Mouse (Mus musculus) kidney, postnatal 0 days (tissue): Measurements from ENCODE around the gene CN725425. TPM values are rescaled to one million over a fixed set of nuclear protein-coding genes. Genes with fewer than 3 reads are reported as not detected.
A peak's percentile ranks its signal among the peaks of the same experiment; 100 is the strongest.

Experiments used
- ATAC-seq: fragments of 200-750 bp; cut with Nextera tagmentation; replicated peaks from 2 replicates; pipeline ENCODE4 v1.8.0; 2017; ENCODE audit warnings: low read depth, moderate number of reproducible peaks, moderate TSS enrichment, moderate library complexity; ENCODE audit not compliant: low FRiP score
- DNase-seq: peaks from one replicate; pipeline ENCODE4 v3.0.0-alpha.2; 2016; ENCODE audit warnings: low spot score
- H3K27ac ChIP-seq: fragments of 300-500 bp; sonication (generic); 2 replicates; pipeline ENCODE4 v1.5.1; 2014; ENCODE audit warnings: mild to moderate bottlenecking
- H3K27me3 ChIP-seq: fragments of 300-500 bp; sonication (generic); 2 replicates; pipeline ENCODE4 v1.6.1; 2014; ENCODE audit warnings: low read length, mixed read lengths; ENCODE audit not compliant: insufficient read depth
- H3K36me3 ChIP-seq: fragments of 300-500 bp; sonication (generic); 2 replicates; pipeline ENCODE4 v1.6.1; 2014; ENCODE audit warnings: low read length, mixed read lengths; ENCODE audit not compliant: insufficient read depth
- H3K4me1 ChIP-seq: fragments of 300-500 bp; sonication (generic); replicated peaks from 2 replicates; pipeline ENCODE4 v1.6.1; 2014; ENCODE audit warnings: antibody characterized with exemption, low read length, mixed read lengths; ENCODE audit not compliant: insufficient read depth
- H3K4me2 ChIP-seq: fragments of 300-500 bp; sonication (generic); 2 replicates; pipeline ENCODE4 v1.6.1; 2014; ENCODE audit warnings: mild to moderate bottlenecking, low read length, moderate library complexity, mixed read lengths
- H3K4me3 ChIP-seq: fragments of 300-500 bp; sonication (generic); replicated peaks from 2 replicates; pipeline ENCODE4 v1.5.1; 2014; ENCODE audit warnings: low read depth, low read length
- H3K9ac ChIP-seq: fragments of 300-500 bp; sonication (generic); 2 replicates; pipeline ENCODE4 v1.6.1; 2014; ENCODE audit warnings: low read depth, low read length
- H3K9me3 ChIP-seq: fragments of 300-500 bp; sonication (generic); replicated peaks from 2 replicates; pipeline ENCODE4 v1.6.1; 2016; ENCODE audit warnings: low read length, inconsistent platforms, mixed read lengths
- CTCF ChIP-seq: IDR thresholded peaks from 2 replicates; pipeline ENCODE4 v1.5.1; 2016; ENCODE audit warnings: antibody characterized with exemption, low read depth, mild to moderate bottlenecking, moderate library complexity
- WGBS: fragments of 180-500 bp; shearing (Covaris S2); extraction: QIAGEN DNeasy Blood & Tissue Kit; methylation state at CpG from one replicate; pipeline ENCODE4 v1.1.7; 2014; 5-methylcytosine and 5-hydroxymethylcytosine counted together
- polyA plus RNA-seq: library from polyadenylated mRNA; unstranded; fragments of >200 nt; fragmentation: Nextera tagmentation; extraction: Ambion mirVana; gene quantifications from 2 replicates; pipeline ENCODE4 v1.2.1, GENCODE M21; 2015

The CN725425 gene
- not detected in 2 replicates for polyA plus RNA-seq

DNA sequence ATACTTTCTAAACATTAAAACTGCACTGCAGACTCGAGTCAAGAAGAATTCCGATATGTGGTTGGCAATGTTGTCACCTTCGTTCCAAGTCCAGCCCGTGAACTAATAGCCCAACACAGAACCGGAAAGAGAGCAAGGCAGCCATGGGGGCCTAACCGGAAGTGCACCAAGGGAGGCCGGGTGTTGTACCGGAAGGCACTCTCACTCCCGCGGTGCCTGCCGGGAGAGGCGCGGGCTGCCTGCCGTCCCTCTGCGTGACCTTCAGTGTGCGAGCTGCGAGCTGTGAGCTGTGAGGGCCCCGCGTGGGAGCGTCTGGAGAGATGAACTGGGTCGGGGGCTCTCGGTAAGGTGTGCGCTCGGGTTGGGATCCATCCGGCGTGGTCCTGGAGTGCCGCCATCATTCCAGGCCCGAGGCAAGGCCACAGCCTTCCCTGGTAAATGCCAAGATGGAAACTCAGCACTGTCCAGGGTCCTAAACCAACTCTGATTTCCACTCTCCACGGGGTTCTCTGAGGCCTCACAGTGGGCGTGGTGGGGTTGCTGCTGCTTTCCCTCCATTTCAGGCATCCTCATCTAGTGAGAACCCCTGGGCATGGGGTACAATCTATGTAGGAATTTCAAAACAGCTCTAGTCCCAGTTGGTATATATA, at the start of gene CN725425:
Gene CN725425 (plus strand): TSS at position 239 of the 650 bp plus-strand sequence.
- ATAC-seq (no peak), DNase-seq (no peak)
- no peaks in the 10 kb centered on the region for H3K9me3 ChIP-seq
- H3K27ac ChIP-seq = no peak within 1 kb of the TSS
- H3K4me2 ChIP-seq = no peak within 1 kb of the TSS
- no peak within 1 kb of the TSS for H3K9ac ChIP-seq
- no peak for TF ChIP-seq CTCF
- no peaks in the 10 kb centered on the region for H3K27me3 ChIP-seq
- H3K4me1 ChIP-seq = no peaks in the 10 kb centered on the region
- H3K4me3 ChIP-seq = no peak within 1 kb of the TSS
- 93% methylated on average over 30 of the region's 30 CpGs for WGBS
- H3K36me3 ChIP-seq = no peaks in the 10 kb centered on the region

DNA sequence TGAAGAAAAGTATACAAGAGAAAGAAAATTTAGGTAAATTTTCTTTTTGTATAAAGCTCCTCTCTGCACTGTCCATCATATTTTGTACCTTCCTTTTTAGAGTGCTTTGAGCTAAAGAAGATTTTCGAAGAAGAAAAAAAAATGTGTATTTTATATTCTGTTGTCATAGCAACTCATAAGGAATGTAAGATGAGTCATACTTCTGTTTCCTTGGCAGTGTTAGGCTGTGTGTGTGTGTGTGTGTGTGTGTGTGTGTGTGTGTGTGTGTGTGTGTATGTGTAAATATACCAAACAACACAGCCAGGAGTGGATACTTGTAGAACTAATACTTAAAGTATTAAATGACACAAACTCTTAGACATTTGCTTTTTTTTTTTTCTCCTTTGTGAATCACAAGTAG, 46.7 kb upstream of the CN725425 start:
- no peak overlapping the region for H3K9ac ChIP-seq
- H3K4me3 ChIP-seq = no peak overlapping the region
- H3K36me3 ChIP-seq = no peaks in the 10 kb centered on the region
- TF ChIP-seq CTCF = no peak
- no peak overlapping the region for H3K27ac ChIP-seq
- 44% methylated on average over 1 of the region's 1 CpGs for WGBS
- H3K9me3 ChIP-seq = no peaks in the 10 kb centered on the region
- no peaks in the 10 kb centered on the region for H3K27me3 ChIP-seq
- no peak overlapping the region for H3K4me2 ChIP-seq
- no peak for ATAC-seq
- H3K4me1 ChIP-seq = no peaks in the 10 kb centered on the region
- peak; percentile 28 for DNase-seq

DNA sequence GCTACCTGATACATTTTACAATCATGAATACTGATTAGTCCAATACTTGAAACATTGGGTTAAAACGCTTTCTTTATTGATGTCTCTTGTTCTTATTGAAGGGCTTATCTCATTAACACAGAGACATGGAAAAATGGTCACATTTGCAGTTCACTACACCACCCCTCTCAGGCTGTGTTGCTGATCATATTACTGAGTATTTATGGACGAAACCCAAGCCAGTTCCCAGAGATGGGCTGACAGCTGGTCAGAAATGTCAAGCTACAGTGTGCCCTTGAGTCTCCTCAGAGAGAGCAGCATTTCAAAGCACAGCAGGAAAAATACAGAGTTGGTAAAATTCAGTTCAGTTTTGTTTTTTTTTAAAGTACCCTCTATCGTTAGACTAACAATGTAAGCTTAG, 46.0 kb upstream of the CN725425 start:
- ATAC-seq = no peak
- Histone ChIP-seq H3K9me3 (no peaks in the 10 kb centered on the region), H3K27ac (no peak overlapping the region), H3K4me3 (no peak overlapping the region), H3K36me3 (no peaks in the 10 kb centered on the region), H3K9ac (no peak overlapping the region), H3K4me1 (no peaks in the 10 kb centered on the region), H3K27me3 (no peaks in the 10 kb centered on the region), H3K4me2 (no peak overlapping the region)
- no peak for DNase-seq
- no peak for TF ChIP-seq CTCF
- 57% methylated on average over 3 of the region's 3 CpGs for WGBS

DNA sequence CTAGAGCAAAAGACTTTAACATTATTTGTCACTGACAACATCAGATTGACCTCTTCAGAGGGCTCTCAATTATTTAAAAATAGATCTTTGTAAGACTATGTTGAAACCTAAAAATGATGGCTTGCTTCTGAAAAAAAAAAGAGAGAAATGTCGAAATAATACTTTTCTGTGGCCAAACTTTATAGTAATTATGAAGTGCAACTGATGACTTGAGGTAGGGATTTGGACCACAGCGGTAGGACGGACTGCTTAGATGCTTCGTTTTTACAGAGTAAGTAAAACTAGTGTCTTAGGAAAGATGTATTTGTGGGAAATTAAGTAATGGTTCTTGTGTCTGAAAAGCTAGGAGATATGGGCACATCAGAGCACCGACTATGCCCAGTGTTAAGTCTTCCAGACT, 38.1 kb upstream of the CN725425 start:
- Histone ChIP-seq H3K27me3 (no peaks in the 10 kb centered on the region), H3K4me1 (no peaks in the 10 kb centered on the region), H3K9ac (no peak overlapping the region), H3K27ac (no peak overlapping the region), H3K4me2 (no peak overlapping the region), H3K9me3 (no peaks in the 10 kb centered on the region), H3K4me3 (no peak overlapping the region), H3K36me3 (no peaks in the 10 kb centered on the region)
- DNase-seq (no peak), ATAC-seq (no peak)
- 89% methylated on average over 5 of the region's 5 CpGs for WGBS
- no peak for TF ChIP-seq CTCF

DNA sequence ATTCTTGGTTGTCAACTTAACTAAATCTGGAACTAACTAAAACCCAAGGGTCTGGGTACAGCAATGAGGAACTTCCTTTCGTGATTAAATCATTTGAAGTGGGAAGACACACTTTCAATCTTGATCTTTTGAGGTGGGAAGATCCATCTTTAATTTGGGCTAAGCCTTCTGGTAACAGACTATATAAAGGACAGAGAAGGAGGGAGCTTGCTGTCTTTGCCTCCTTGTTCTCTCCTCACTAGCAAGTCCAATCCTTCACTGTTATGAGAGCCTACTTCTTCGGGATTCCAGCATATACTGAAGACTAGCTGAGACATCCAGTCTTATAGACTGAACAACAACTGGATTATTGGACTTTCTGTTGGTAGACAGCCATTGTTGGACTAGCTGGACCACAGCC, 35.8 kb upstream of the CN725425 start:
- no peak overlapping the region for H3K9ac ChIP-seq
- no peaks in the 10 kb centered on the region for H3K27me3 ChIP-seq
- no peak for ATAC-seq

DNA sequence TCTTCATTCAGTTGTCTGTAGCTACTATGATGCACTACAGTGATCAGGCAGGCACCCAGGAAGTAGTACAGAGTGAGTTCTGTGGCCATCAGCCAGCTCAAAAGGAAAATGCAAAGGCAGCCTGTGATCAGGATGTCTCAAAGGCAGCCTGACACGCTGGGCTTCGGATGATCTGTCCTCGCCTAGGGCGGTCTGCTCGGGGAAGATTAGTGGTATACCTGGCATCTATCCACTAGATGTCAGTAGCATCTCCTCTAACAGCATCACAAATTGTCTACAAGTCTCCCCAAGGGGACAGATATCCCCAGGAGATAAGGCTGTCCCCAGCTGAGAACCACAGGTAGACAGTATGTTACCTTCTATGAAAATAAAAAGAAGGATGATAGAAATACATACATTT, 34.3 kb upstream of the CN725425 start:
- Histone ChIP-seq H3K9ac (no peak overlapping the region), H3K9me3 (no peaks in the 10 kb centered on the region), H3K27ac (no peak overlapping the region), H3K4me3 (no peak overlapping the region), H3K4me1 (no peaks in the 10 kb centered on the region), H3K4me2 (no peak overlapping the region), H3K27me3 (no peaks in the 10 kb centered on the region), H3K36me3 (no peaks in the 10 kb centered on the region)
- DNase-seq (peak; percentile 67), ATAC-seq (no peak)
- 15% methylated on average over 5 of the region's 5 CpGs for WGBS
- TF ChIP-seq CTCF = peak; percentile 66

More for the DNA sequence above, 35.8 kb upstream of the CN725425 start:
- Histone ChIP-seq H3K4me1 (no peaks in the 10 kb centered on the region), H3K4me3 (no peak overlapping the region), H3K36me3 (no peaks in the 10 kb centered on the region), H3K27ac (no peak overlapping the region), H3K4me2 (no peak overlapping the region), H3K9me3 (no peaks in the 10 kb centered on the region)
- no peak for TF ChIP-seq CTCF
- no peak for DNase-seq
- 96% methylated on average over 2 of the region's 2 CpGs for WGBS
